Mouse (Mus musculus) stomach, postnatal 0 days (tissue): ENCODE measurements at regions not wholly inside any gene's neighbourhood (a gene's known extent, or its start where the extent isn't known, plus 50 kb on each side); places are given as distances from the start of the nearest gene placed in this dataset.

Experiments used
- ATAC-seq: fragments of 200-750 bp; cut with Nextera tagmentation; 2 replicates; pipeline ENCODE4 v1.8.0; 2017; ENCODE audit not compliant: low FRiP score, low TSS enrichment
- DNase-seq: peaks from one replicate; pipeline ENCODE4 v3.0.0-alpha.2; 2016; ENCODE audit warnings: low spot score
- H3K27ac ChIP-seq: fragments of 300-500 bp; sonication (generic); replicated peaks from 2 replicates; pipeline ENCODE4 v1.5.1; 2014; ENCODE audit warnings: mild to moderate bottlenecking, control low read depth
- H3K27me3 ChIP-seq: fragments of 300-500 bp; sonication (generic); 2 replicates; pipeline ENCODE4 v1.6.1; 2014; ENCODE audit warnings: low read length; ENCODE audit not compliant: control insufficient read depth, insufficient read depth
- H3K36me3 ChIP-seq: fragments of 300-500 bp; sonication (generic); 2 replicates; pipeline ENCODE4 v1.6.1; 2014; ENCODE audit warnings: low read length, mixed read lengths; ENCODE audit not compliant: control insufficient read depth, insufficient read depth
- H3K4me1 ChIP-seq: fragments of 300-500 bp; sonication (generic); replicated peaks from 2 replicates; pipeline ENCODE4 v1.6.1; 2014; ENCODE audit warnings: antibody characterized with exemption; ENCODE audit not compliant: control insufficient read depth, insufficient read depth
- H3K4me2 ChIP-seq: fragments of 300-500 bp; sonication (generic); replicated peaks from 2 replicates; pipeline ENCODE4 v1.6.1; 2014; ENCODE audit warnings: low read depth, mild to moderate bottlenecking, control low read depth, moderate library complexity
- H3K4me3 ChIP-seq: fragments of 300-500 bp; sonication (generic); 2 replicates; pipeline ENCODE4 v1.5.1; 2014; ENCODE audit warnings: low read depth, low read length, control low read depth
- H3K9ac ChIP-seq: fragments of 300-500 bp; sonication (generic); 2 replicates; pipeline ENCODE4 v1.6.1; 2014; ENCODE audit warnings: mild to moderate bottlenecking, low read length, control low read depth, mixed read lengths
- H3K9me3 ChIP-seq: fragments of 300-500 bp; sonication (generic); 2 replicates; pipeline ENCODE4 v1.6.1; 2016; ENCODE audit warnings: low read length; ENCODE audit not compliant: control insufficient read depth
- CTCF ChIP-seq: IDR thresholded peaks from 2 replicates; pipeline ENCODE4 v1.5.1; 2016; ENCODE audit warnings: antibody characterized with exemption, low read depth, mild to moderate bottlenecking, moderate library complexity
- EP300 ChIP-seq: optimal IDR thresholded peaks from 2 replicates; pipeline ENCODE3; 2016; ENCODE audit warnings: antibody characterized with exemption
- WGBS: fragments of 180-500 bp; shearing (Covaris S2); extraction: QIAGEN DNeasy Blood & Tissue Kit; methylation state at CpG from one replicate; pipeline ENCODE4 v1.1.7; 2014; 5-methylcytosine and 5-hydroxymethylcytosine counted together

- Histone ChIP-seq H3K9me3 (no peaks in the 10 kb centered on the region), H3K27me3 (no peaks in the 10 kb centered on the region), H3K27ac (no peak overlapping the region), H3K4me2 (no peak overlapping the region), H3K4me3 (no peak overlapping the region), H3K9ac (no peak overlapping the region), H3K4me1 (no peaks in the 10 kb centered on the region), H3K36me3 (no peaks in the 10 kb centered on the region)
- no peak for DNase-seq
- TF ChIP-seq CTCF (no peak), EP300 (no peak)
- ATAC-seq: no peak
- WGBS: 66% methylated on average over 1 of the region's 1 CpGs
Measured at GRCm38 (mm10) chr3:25240196-25240595, 96.1 kb upstream of the Naaladl2 start.

GRCm38 (mm10) chr3:25220601-25221000, 76.5 kb upstream of the Naaladl2 start:
- H3K36me3 ChIP-seq: no peaks in the 10 kb centered on the region
- no peaks in the 10 kb centered on the region for H3K27me3 ChIP-seq
- DNase-seq: no peak
- no peak overlapping the region for H3K4me3 ChIP-seq
- WGBS: 64% methylated on average over 1 of the region's 1 CpGs
- no peak overlapping the region for H3K4me2 ChIP-seq
- no peak overlapping the region for H3K27ac ChIP-seq
- ATAC-seq: no peak
- TF ChIP-seq CTCF: peak; percentile 74
- TF ChIP-seq EP300: no peak
- H3K9me3 ChIP-seq: no peaks in the 10 kb centered on the region
- no peaks in the 10 kb centered on the region for H3K4me1 ChIP-seq
- H3K9ac ChIP-seq: no peak overlapping the region

GRCm38 (mm10) chr3:25208041-25208685, 64.1 kb upstream of the Naaladl2 start:
- 93% methylated on average over 5 of the region's 5 CpGs for WGBS
- no peak for ATAC-seq
- Histone ChIP-seq H3K36me3 (no peaks in the 10 kb centered on the region), H3K4me2 (no peak overlapping the region), H3K4me3 (no peak overlapping the region), H3K9ac (no peak overlapping the region), H3K27ac (no peak overlapping the region), H3K4me1 (no peaks in the 10 kb centered on the region), H3K9me3 (no peaks in the 10 kb centered on the region), H3K27me3 (no peaks in the 10 kb centered on the region)
- TF ChIP-seq CTCF (no peak), EP300 (no peak)
- DNase-seq: no peak
